Mouse (Mus musculus): ENCODE data around the gene Eloa.

Eloa gene

GRCm38 (mm10) chr4:135961709-135962108 is 59.9 kb downstream of the Eloa start:
- CTCF ChIA-PET, result interaction anchor here in 2 of 4 experiments (1.2 to 2.9 kb wide), 4 partner anchors 10 to 253 kb away, joined by 3 to 15 read pairs (median 6); no protein-coding TSS in a partner anchor
- POLR2A ChIA-PET, result interaction anchor here in 2 of 4 experiments (1.1 to 8.8 kb wide), 8 partner anchors 11 to 92 kb away, joined by 3 to 71 read pairs (median 20); partner anchors contain the start of genes Lypla2 (in 2 of the 2), Rpl11 (in 2 of the 2), Hmgcl (in 1 of the 2) and Pithd1 (in 1 of the 2)

- POLR2A ChIA-PET, result interaction anchor here in 3 of 4 experiments (0.6 to 8.8 kb wide), 11 partner anchors 11 to 163 kb away, joined by 3 to 71 read pairs (median 3); partner anchors contain the start of genes Pithd1 (in 3 of the 3), Hmgcl (in 2 of the 3), Lypla2 (in 2 of the 3) and Rpl11 (in 2 of the 3)
- CTCF ChIA-PET, result interaction anchor here (0.6 to 2.9 kb wide), 28 partner anchors 8 to 303 kb away, joined by 3 to 15 read pairs (median 3); partner anchors contain the start of genes Hmgcl (in 1 of the 4), Lypla2 (in 1 of the 4) and Rpl11 (in 1 of the 4)
Observed at GRCm38 (mm10) chr4:135960717-135961116, 60.8 kb downstream of the Eloa start.

- POLR2A ChIA-PET, result interaction anchor here in 2 of 4 experiments (0.7 to 8.8 kb wide), 9 partner anchors 9 to 102 kb away, joined by 3 to 71 read pairs (median 4); partner anchors contain the start of genes Hmgcl (in 1 of the 2), Rpl11 (in 1 of the 2) and Srsf10 (in 1 of the 2)
- CTCF ChIA-PET, result interaction anchor here in 3 of 4 experiments (0.5 to 1.7 kb wide), 7 partner anchors 69 to 1679 kb away, joined by 3 to 14 read pairs (median 3); partner anchors contain the start of genes Nipal3 (in 1 of the 3) and Stpg1 (in 1 of the 3)
Observed at GRCm38 (mm10) chr4:135958354-135958753, 63.2 kb downstream of the Eloa start.

- ChIA-PET CTCF (interaction anchor here (0.5 to 1.8 kb wide), 6 partner anchors 9 to 70 kb away, joined by 3 to 7 read pairs (median 4); no protein-coding TSS in a partner anchor), POLR2A (interaction anchor here in 3 of 4 experiments (0.6 to 2.2 kb wide), 8 partner anchors 10 to 259 kb away, joined by 3 to 9 read pairs (median 4); partner anchors contain the start of genes Hmgcl (in 2 of the 3), Pithd1 (in 1 of the 3) and Rpl11 (in 1 of the 3))
Observed at GRCm38 (mm10) chr4:135955886-135956285, 65.7 kb downstream of the Eloa start.

- CTCF ChIA-PET, result interaction anchor here (0.5 to 1.7 kb wide), 22 partner anchors 8 to 637 kb away, joined by 3 to 9 read pairs (median 3); partner anchors contain the start of genes Gale (in 2 of the 4) and Hmgcl (in 2 of the 4)
- POLR2A ChIA-PET, result interaction anchor here in 3 of 4 experiments (0.8 to 1.8 kb wide), 16 partner anchors 8 to 223 kb away, joined by 3 to 9 read pairs (median 4); partner anchors contain the start of genes Gale (in 2 of the 3), Rpl11 (in 2 of the 3), Hmgcl (in 1 of the 3) and Pnrc2 (in 1 of the 3)
Observed at GRCm38 (mm10) chr4:135954241-135954640, 67.3 kb downstream of the Eloa start.
